Mouse (Mus musculus) testis, postnatal 10 days (tissue): Measurements from ENCODE around the gene Fxn.
"Not testable (repeated sequence)": the region's sequence is repeated elsewhere in the genome, so short reads cannot be mapped to it uniquely, and the experiment has no call there.

Experiments
- DNase-seq: peaks from one replicate; pipeline ENCODE4 v3.0.0; 2021; ENCODE audit warnings: low spot score

The Fxn gene

GRCm38 (mm10) chr19:24241799-24242546 is 38.4 kb downstream of the Fxn start:
- peak; percentile 39 for DNase-seq

- DNase-seq = no peak
Measured at GRCm38 (mm10) chr19:24241271-24241670, 39.1 kb downstream of the Fxn start.

GRCm38 (mm10) chr19:24238011-24238410 is 42.4 kb downstream of the Fxn start:
- no peak for DNase-seq

GRCm38 (mm10) chr19:24232356-24232755 is 48.0 kb downstream of the Fxn start:
- not testable (repeated sequence) for DNase-seq

- DNase-seq = no peak
Measured at GRCm38 (mm10) chr19:24225305-24225696, 55.1 kb downstream of the Fxn start.

- peak; percentile 79 for DNase-seq
Measured at GRCm38 (mm10) chr19:24224500-24225304, 55.7 kb downstream of the Fxn start, which contains the start of gene Tjp2. Tjp2 (minus strand) TSS chr19:24225030.

- DNase-seq = no peak
Measured at GRCm38 (mm10) chr19:24223851-24224251, 56.6 kb downstream of the Fxn start.

GRCm38 (mm10) chr19:24221455-24221854 is 59.0 kb downstream of the Fxn start:
- DNase-seq = no peak

- no peak for DNase-seq
Measured at GRCm38 (mm10) chr19:24220795-24221445, 59.5 kb downstream of the Fxn start.

- no peak for DNase-seq
Measured at GRCm38 (mm10) chr19:24219011-24219410, 61.4 kb downstream of the Fxn start.

GRCm38 (mm10) chr19:24218291-24218690 is 62.1 kb downstream of the Fxn start:
- DNase-seq = no peak

GRCm38 (mm10) chr19:24217851-24218250 is 62.6 kb downstream of the Fxn start:
- no peak for DNase-seq

- DNase-seq = no peak
Measured at GRCm38 (mm10) chr19:24216771-24217170, 63.6 kb downstream of the Fxn start.

GRCm38 (mm10) chr19:24214939-24215338 is 65.5 kb downstream of the Fxn start:
- DNase-seq = no peak

GRCm38 (mm10) chr19:24213299-24213698 is 67.1 kb downstream of the Fxn start:
- DNase-seq = no peak

- DNase-seq = no peak
Measured at GRCm38 (mm10) chr19:24212552-24213249, 67.7 kb downstream of the Fxn start.
